Mouse (Mus musculus) left cerebral cortex, adult 8-10 months (tissue): ENCODE results near the gene Dync1i2. TPM values are rescaled to one million over a fixed set of nuclear protein-coding genes. Genes with fewer than 3 reads are reported as not detected.

ENCODE experiments used
- total RNA-seq, 4 experiments: library from RNA; stranded (reverse); gene quantifications; 2 replicates each; pipeline ENCODE4 v1.2.4; 2022

The Dync1i2 gene
- total RNA-seq, 4 experiments from 2014 or later, result 119 to 130 (median 126) TPM

Other genes starting within 250 kb of the Dync1i2 start
- 10 to 100 TPM; 12.3 to 17.6 (median 14.5) TPM for gene Dcaf17, start 156.4 kb upstream of the Dync1i2 start, total RNA-seq
- 10 to 100 TPM; 12.0 to 16.6 (median 14.0) TPM for gene Mettl8, start 156.1 kb upstream of the Dync1i2 start, total RNA-seq
- 1 to 10 TPM in 3 of 4 experiments, under 1 TPM in 1; 0.93 to 2.9 (median 1.5) TPM for gene Cybrd1, start 93.8 kb upstream of the Dync1i2 start, total RNA-seq
- 100 to 1,000 TPM; 155 to 175 (median 167) TPM for gene Slc25a12, start 156.0 kb downstream of the Dync1i2 start, total RNA-seq
- gene Hat1, start 177.3 kb downstream of the Dync1i2 start, total RNA-seq, result 10 to 100 TPM; 20.0 to 20.8 (median 20.6) TPM
- gene Metap1d, start 241.6 kb downstream of the Dync1i2 start, total RNA-seq, result 10 to 100 TPM; 15.4 to 20.3 (median 19.7) TPM